Mouse (Mus musculus): ENCODE results near the gene Tradd. TPM values are rescaled to one million over a fixed set of nuclear protein-coding genes. Genes with fewer than 3 reads are reported as not detected.
A peak's percentile ranks its signal among the peaks of the same experiment; 100 is the strongest.

The Tradd gene
- polyA plus RNA-seq, 1 experiment: 7.9 TPM

DNA sequence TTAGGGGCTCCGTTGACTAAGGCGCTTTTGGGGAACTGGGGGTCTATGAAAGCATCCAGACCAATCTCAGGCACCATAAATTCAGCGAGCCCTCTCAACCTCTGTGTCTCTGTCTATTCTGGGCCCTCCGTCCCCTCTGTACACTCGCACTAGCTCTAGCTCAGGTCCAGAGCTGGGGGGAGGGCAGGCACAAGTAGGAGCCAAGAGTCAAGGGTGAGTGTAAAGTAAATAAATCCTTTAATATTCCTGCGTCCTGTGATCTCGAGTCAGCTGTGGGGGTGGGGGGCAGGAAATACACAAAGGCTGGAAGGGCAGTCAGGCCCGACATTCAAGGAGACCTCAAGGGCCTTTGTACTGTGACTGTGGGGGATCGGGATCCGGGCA lies 4.7 kb upstream of the Tradd start:
- no peak for TF ChIP-seq POLR2A (IDR thresholded peaks at IDR 0.05; ENCODE audit: borderline replicate concordance, extremely low read depth, insufficient read depth, insufficient read length, poor library complexity, severe bottlenecking)
- no peak for TF ChIP-seq CTCF (IDR thresholded peaks at IDR 0.05; ENCODE audit: borderline replicate concordance, extremely low read depth, insufficient read depth, insufficient read length)
- no peak for DNase-seq (ENCODE audit: low read depth)

DNA sequence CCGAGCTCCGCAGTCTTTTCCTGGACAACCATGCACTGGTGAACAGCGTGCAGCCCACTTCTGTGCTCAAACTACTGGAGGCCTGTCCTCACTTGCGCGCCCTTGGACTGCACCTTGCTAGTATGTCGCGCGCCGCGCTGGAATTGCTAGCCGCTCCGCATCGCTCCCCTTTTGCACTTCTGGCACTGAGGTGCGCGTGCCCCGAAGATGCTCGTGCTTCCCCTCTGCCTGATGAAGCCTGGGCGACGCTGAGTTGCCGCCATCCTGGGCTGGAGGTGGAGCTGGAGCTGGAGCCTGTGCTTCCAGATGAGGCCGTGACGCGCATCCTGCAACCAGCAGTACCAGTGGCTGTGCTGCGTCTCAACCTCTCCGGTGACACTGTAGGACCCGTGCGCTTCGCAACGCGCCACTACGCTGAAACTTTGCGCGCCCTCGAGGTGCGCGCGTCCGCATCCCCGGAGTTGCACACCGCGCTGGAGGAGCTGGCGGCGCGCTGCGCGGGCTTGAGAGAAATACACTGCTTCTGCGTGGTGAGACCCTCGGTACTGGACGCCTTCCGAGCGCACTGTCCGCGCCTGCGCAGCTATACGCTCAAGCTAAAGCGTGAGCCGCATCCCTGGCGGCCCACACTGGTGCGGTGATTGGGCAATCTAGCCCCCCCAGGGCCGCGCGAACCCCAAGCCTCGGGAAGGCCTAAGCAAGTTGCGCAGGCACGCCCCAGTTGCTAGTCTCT lies 4.1 kb upstream of the Tradd start:
- DNase-seq (ENCODE audit: low read depth): peak; percentile 96

DNA sequence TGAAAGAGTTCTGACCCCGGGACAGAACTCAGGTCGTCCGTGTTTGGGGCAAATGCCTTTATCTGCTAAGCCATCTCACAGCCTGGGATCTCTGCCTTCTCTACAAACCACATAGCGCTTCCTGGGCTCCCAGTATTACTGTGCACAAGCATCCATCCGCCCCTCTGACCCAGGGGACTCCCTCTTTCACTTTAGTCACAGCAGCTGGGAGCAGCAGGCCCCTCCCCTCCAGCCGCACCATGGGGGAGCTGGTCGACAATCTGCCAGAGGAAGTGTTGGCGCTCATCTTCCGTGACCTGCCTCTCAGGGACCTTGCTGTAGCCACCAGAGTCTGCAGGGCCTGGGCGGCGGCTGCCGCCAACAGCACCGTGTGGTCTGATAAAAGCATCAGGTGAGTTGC lies 2.4 kb upstream of the Tradd start:
- TF ChIP-seq POLR2A (IDR thresholded peaks at IDR 0.05; ENCODE audit: borderline replicate concordance, extremely low read depth, insufficient read depth, insufficient read length, poor library complexity, severe bottlenecking) (no peak), CTCF (IDR thresholded peaks at IDR 0.05; ENCODE audit: borderline replicate concordance, extremely low read depth, insufficient read depth, insufficient read length) (no peak)
- no peak for DNase-seq (ENCODE audit: low read depth)

More for the DNA sequence above, 4.1 kb upstream of the Tradd start:
- TF ChIP-seq POLR2A (IDR thresholded peaks at IDR 0.05; ENCODE audit: borderline replicate concordance, extremely low read depth, insufficient read depth, insufficient read length, poor library complexity, severe bottlenecking) (0 out of 2 replicates have a peak, but pooled peaks have one; percentile 6), CTCF (IDR thresholded peaks at IDR 0.05; ENCODE audit: borderline replicate concordance, extremely low read depth, insufficient read depth, insufficient read length) (no peak)

DNA sequence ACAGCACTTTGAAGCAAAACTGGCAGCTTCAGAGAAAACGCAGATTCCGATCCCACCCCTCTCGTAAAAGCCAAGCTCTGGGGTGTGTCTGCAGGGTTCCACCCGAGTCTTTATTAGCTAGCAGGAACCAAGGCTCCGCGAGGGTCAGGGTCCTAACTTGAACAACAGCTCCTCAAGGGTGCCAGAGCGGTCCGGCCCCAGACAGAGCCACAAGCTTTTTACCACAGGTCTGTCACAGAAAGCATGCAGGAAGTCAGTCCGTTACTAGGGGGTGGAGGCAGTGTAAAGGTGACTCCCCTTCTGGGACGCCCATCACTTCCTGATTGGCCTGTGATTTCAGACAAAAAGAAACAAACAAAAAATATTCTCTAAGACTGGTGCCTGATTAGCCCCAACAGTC lies 719 bp upstream of the Tradd start:
- DNase-seq (ENCODE audit: low read depth): no peak
- TF ChIP-seq CTCF (IDR thresholded peaks at IDR 0.05; ENCODE audit: borderline replicate concordance, extremely low read depth, insufficient read depth, insufficient read length) (no peak), POLR2A (IDR thresholded peaks at IDR 0.05; ENCODE audit: borderline replicate concordance, extremely low read depth, insufficient read depth, insufficient read length, poor library complexity, severe bottlenecking) (no peak)

DNA sequence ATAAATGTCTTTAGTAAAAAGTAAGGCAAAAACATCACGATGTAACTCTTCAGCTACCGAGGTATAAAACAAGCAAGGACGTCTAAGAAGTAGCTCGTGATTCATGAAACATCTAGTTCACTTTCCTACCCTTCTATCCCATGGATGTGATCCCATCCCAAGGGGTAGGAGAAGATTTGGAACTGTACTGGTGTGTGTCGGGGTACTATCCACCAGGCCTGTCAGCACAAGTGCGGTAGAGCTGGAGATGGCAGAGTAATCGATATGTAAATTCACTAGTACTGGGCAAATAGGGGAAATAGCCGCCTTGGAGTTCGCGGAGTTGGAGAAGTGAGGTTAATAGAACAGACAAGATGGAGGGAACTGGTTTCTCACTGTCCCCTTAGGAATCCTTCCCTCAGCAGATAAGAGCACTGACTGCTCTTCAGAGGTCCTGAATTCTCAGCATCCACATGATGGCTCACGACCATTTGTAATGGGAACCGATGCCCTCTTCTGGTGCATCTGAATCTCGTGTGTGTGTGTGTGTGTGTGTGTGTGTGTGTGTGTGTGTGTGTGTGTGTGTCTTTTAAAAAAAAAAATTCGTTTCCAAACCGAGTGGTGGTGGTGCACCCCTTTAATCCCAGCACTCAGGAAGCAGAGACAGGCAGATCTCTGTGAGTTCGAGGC lies 1.0 kb downstream of the Tradd start:
- no peak for TF ChIP-seq POLR2A (IDR thresholded peaks at IDR 0.05; ENCODE audit: borderline replicate concordance, extremely low read depth, insufficient read depth, insufficient read length, poor library complexity, severe bottlenecking)
- TF ChIP-seq CTCF (IDR thresholded peaks at IDR 0.05; ENCODE audit: borderline replicate concordance, extremely low read depth, insufficient read depth, insufficient read length): no peak
- DNase-seq (ENCODE audit: low read depth): no peak

DNA sequence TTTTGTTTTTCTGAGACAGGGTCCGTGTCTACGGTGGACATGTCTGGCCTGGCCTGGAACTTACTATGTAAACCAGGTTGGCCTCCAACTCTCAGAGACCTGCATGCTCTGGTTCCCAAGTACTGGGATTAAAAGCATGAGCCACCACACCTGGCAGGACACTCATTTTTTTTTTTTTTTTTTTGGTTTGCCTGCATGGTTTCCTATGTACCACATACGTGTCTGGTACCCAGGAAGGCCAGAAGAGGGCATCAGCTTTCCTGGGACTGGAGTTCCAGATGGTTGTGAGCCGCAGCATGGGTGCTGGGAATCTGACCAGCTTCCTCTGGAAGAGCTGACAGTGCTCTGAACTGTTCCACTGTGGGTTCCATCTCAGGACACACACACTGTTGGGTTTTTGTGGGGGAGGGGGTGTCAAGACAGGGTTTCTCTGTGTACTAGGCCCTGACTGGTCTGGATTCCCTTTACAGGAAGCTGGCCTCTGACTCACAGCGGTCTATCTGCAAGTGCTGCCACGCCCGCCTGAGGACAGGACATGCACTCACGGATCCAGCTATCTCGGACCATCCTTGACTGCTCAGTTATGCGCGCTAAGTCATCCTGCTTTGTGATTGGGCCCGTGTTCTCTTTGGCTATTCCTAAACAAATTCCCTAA lies 3.0 kb downstream of the Tradd start:
- no peak for DNase-seq (ENCODE audit: low read depth)
- TF ChIP-seq CTCF (IDR thresholded peaks at IDR 0.05; ENCODE audit: borderline replicate concordance, extremely low read depth, insufficient read depth, insufficient read length): no peak
- no peak for TF ChIP-seq POLR2A (IDR thresholded peaks at IDR 0.05; ENCODE audit: borderline replicate concordance, extremely low read depth, insufficient read depth, insufficient read length, poor library complexity, severe bottlenecking)

DNA sequence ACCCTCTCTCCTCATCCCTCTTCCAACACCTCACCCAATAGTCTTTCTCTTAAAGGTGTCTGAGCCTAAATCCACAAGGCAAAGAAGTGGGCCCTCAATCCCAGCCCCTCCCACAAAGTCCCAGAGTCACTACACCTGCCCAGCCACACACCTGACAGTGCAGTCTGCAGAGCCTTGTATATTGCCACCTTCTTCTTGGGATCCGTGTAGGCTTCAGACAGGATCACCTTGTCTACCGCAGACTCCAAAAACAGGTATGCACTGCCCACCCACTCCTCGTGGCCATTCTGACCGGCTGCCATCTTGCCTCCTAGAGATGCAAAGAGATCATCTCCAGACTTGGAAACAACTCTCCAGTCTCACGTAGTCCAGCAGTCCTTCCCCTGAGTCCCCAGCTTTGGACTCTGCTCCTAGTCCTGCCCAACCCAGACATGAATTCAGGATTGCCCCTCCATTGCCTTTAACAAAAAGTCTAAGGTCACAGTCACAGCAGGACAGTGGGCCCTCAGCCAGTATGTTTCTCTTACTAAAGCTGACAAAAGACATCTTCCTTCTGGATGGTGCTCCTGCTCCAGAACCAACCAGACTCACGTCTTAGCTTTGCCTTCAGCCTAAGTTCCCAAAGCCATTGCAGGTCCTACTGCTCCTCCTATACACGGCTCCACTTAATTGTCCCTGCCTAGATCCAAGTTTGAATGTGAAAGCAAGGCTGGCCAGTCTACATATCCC lies 3.9 kb downstream of the Tradd start:
- no peak for TF ChIP-seq POLR2A (IDR thresholded peaks at IDR 0.05; ENCODE audit: borderline replicate concordance, extremely low read depth, insufficient read depth, insufficient read length, poor library complexity, severe bottlenecking)
- TF ChIP-seq CTCF (IDR thresholded peaks at IDR 0.05; ENCODE audit: borderline replicate concordance, extremely low read depth, insufficient read depth, insufficient read length): no peak
- DNase-seq (ENCODE audit: low read depth): no peak

DNA sequence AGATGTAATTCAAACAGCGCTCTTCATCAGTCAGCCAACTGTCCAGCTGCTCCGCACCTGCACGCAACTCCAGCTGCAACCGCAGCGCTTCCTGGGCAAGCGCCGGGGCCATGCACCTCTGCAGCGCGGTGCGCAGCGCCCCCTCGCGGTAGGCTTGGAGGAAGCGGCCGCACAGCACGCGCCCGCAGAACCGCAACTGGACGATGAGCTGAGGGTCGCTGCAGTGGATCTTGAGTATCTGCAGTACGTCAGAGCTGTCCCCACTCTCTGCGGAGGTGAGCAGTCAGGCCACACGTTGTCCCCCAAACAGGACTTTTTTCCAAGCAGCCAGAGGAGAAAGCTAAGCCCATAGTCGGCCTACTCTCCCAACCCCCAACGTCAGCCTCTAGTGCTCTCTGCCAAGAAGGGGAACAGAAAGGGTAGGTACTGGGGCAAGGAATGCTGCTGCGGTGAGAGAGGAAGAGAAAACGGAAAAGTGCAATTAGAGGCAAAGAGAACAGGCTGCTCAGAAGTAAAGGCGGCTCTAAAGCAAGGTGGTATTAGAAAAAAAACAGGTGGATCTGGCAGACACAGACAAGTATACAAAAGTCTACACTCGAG lies 4.6 kb downstream of the Tradd start:
- TF ChIP-seq CTCF (IDR thresholded peaks at IDR 0.05; ENCODE audit: borderline replicate concordance, extremely low read depth, insufficient read depth, insufficient read length) (peak; percentile 97), POLR2A (IDR thresholded peaks at IDR 0.05; ENCODE audit: borderline replicate concordance, extremely low read depth, insufficient read depth, insufficient read length, poor library complexity, severe bottlenecking) (no peak)
- peak; percentile 80 for DNase-seq (ENCODE audit: low read depth)

DNA sequence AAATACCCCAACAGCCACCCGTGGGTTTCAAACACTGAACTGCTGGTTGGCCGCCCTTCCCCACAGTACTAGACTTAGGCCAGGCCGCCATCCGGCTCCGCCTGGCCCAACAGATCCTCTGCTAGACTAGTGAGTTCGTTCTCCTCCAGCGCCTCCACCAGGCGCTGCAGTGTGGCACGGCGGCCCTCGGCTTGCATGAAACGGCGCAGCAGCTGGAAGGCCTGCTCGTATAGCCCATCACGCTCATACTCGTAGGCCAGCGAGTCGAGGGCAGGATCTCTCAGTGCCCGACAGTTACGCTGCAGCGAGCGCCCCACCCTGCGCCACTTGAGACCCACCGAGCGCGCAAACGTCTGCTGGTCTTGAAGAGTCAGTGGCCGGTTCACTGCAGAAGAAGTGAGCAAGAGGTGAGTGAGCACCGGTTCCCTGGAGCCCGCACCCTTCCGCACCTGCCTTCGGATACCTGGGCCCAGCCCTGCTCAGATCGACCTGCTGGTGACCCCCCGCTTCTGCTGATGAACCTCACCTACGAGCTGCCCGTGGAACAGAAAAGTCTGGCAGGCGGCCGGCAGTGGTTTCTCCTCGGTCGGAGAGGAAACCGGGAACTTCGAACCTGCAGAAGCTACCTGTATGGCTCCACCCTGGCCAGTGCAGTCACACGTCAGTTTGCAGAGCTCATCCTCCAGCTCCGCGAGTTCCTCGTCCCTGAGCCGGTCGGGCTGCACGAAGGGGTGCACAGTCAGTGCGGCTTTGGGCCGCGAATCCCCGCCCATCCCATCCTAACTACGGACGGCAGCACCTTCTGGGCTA lies 5.3 kb downstream of the Tradd start:
- peak; percentile 65 for DNase-seq (ENCODE audit: low read depth)
- 0 out of 2 replicates have a peak, but pooled peaks have one; percentile 14 for TF ChIP-seq CTCF (IDR thresholded peaks at IDR 0.05; ENCODE audit: borderline replicate concordance, extremely low read depth, insufficient read depth, insufficient read length)
- no peak for TF ChIP-seq POLR2A (IDR thresholded peaks at IDR 0.05; ENCODE audit: borderline replicate concordance, extremely low read depth, insufficient read depth, insufficient read length, poor library complexity, severe bottlenecking)
